Mouse (Mus musculus): ENCODE measurements around the gene Isx. TPM values are rescaled to one million over a fixed set of nuclear protein-coding genes. Genes with fewer than 3 reads are reported as not detected.
A peak's percentile ranks its signal among the peaks of the same experiment; 100 is the strongest.

Gene Isx
- polyA plus RNA-seq, 1 experiment: not detected

GRCm38 (mm10) chr8:74903054-74903842 is 30.3 kb downstream of the Isx start:
- H3K27ac ChIP-seq (ENCODE audit: control insufficient read depth, insufficient read depth, low read depth, low read length, poor library complexity): no peak overlapping the region
- 66% methylated on average over 6 of the region's 6 CpGs for WGBS
- TF ChIP-seq CTCF (IDR thresholded peaks at IDR 0.05; ENCODE audit: control insufficient read depth, insufficient read depth, low read length) (no peak), POLR2A (IDR thresholded peaks at IDR 0.05; ENCODE audit: borderline replicate concordance, control insufficient read depth, low read depth, low read length) (no peak)
- no peak overlapping the region for H3K4me3 ChIP-seq (replicated peaks; ENCODE audit: control insufficient read depth, low read depth, low read length)
- no peaks in the 10 kb centered on the region for H3K4me1 ChIP-seq (ENCODE audit: control insufficient read depth, insufficient read depth, low read length)

- H3K4me3 ChIP-seq (replicated peaks; ENCODE audit: control insufficient read depth, low read depth, low read length): no peak overlapping the region
- TF ChIP-seq POLR2A (IDR thresholded peaks at IDR 0.05; ENCODE audit: borderline replicate concordance, control insufficient read depth, low read depth, low read length) (no peak), CTCF (IDR thresholded peaks at IDR 0.05; ENCODE audit: control insufficient read depth, insufficient read depth, low read length) (no peak)
- WGBS: 75% methylated on average over 1 of the region's 1 CpGs
Observed at GRCm38 (mm10) chr8:74906333-74906732, 33.4 kb downstream of the Isx start.

GRCm38 (mm10) chr8:74910708-74911107 is 37.7 kb downstream of the Isx start:
- TF ChIP-seq POLR2A (IDR thresholded peaks at IDR 0.05; ENCODE audit: borderline replicate concordance, control insufficient read depth, low read depth, low read length): no peak
- no peak for TF ChIP-seq CTCF (IDR thresholded peaks at IDR 0.05; ENCODE audit: control insufficient read depth, insufficient read depth, low read length)
- WGBS: 77% methylated on average over 1 of the region's 1 CpGs
- no peak overlapping the region for H3K27ac ChIP-seq (ENCODE audit: control insufficient read depth, insufficient read depth, low read depth, low read length, poor library complexity)
- H3K4me1 ChIP-seq (ENCODE audit: control insufficient read depth, insufficient read depth, low read length): no peaks in the 10 kb centered on the region
- H3K4me3 ChIP-seq (replicated peaks; ENCODE audit: control insufficient read depth, low read depth, low read length): no peak overlapping the region

More at GRCm38 (mm10) chr8:74906333-74906732, 33.4 kb downstream of the Isx start:
- Histone ChIP-seq H3K4me1 (ENCODE audit: control insufficient read depth, insufficient read depth, low read length) (no peaks in the 10 kb centered on the region), H3K27ac (ENCODE audit: control insufficient read depth, insufficient read depth, low read depth, low read length, poor library complexity) (no peak overlapping the region)

GRCm38 (mm10) chr8:74920691-74921421 is 47.9 kb downstream of the Isx start:
- Histone ChIP-seq H3K4me1 (ENCODE audit: control insufficient read depth, insufficient read depth, low read length) (no peaks in the 10 kb centered on the region), H3K27ac (ENCODE audit: control insufficient read depth, insufficient read depth, low read depth, low read length, poor library complexity) (no peak overlapping the region), H3K4me3 (replicated peaks; ENCODE audit: control insufficient read depth, low read depth, low read length) (no peak overlapping the region)
- TF ChIP-seq CTCF (IDR thresholded peaks at IDR 0.05; ENCODE audit: control insufficient read depth, insufficient read depth, low read length): no peak
- 58% methylated on average over 8 of the region's 8 CpGs for WGBS

GRCm38 (mm10) chr8:74921882-74922518 is 49.0 kb downstream of the Isx start:
- Histone ChIP-seq H3K27ac (ENCODE audit: control insufficient read depth, insufficient read depth, low read depth, low read length, poor library complexity) (no peak overlapping the region), H3K4me3 (replicated peaks; ENCODE audit: control insufficient read depth, low read depth, low read length) (no peak overlapping the region), H3K4me1 (ENCODE audit: control insufficient read depth, insufficient read depth, low read length) (no peaks in the 10 kb centered on the region)
- TF ChIP-seq POLR2A (IDR thresholded peaks at IDR 0.05; ENCODE audit: borderline replicate concordance, control insufficient read depth, low read depth, low read length) (no peak), CTCF (IDR thresholded peaks at IDR 0.05; ENCODE audit: control insufficient read depth, insufficient read depth, low read length) (no peak)
- 70% methylated on average over 4 of the region's 4 CpGs for WGBS

GRCm38 (mm10) chr8:74927940-74928339 is 55.0 kb downstream of the Isx start:
- Histone ChIP-seq H3K27ac (ENCODE audit: control insufficient read depth, insufficient read depth, low read depth, low read length, poor library complexity) (no peak overlapping the region), H3K4me1 (ENCODE audit: control insufficient read depth, insufficient read depth, low read length) (no peaks in the 10 kb centered on the region), H3K4me3 (replicated peaks; ENCODE audit: control insufficient read depth, low read depth, low read length) (no peak overlapping the region)
- 88% methylated on average over 1 of the region's 1 CpGs for WGBS
- TF ChIP-seq POLR2A (IDR thresholded peaks at IDR 0.05; ENCODE audit: borderline replicate concordance, control insufficient read depth, low read depth, low read length) (no peak), CTCF (IDR thresholded peaks at IDR 0.05; ENCODE audit: control insufficient read depth, insufficient read depth, low read length) (no peak)

GRCm38 (mm10) chr8:74930731-74931130 is 57.8 kb downstream of the Isx start:
- Histone ChIP-seq H3K27ac (ENCODE audit: control insufficient read depth, insufficient read depth, low read depth, low read length, poor library complexity) (no peak overlapping the region), H3K4me3 (replicated peaks; ENCODE audit: control insufficient read depth, low read depth, low read length) (no peak overlapping the region), H3K4me1 (ENCODE audit: control insufficient read depth, insufficient read depth, low read length) (no peaks in the 10 kb centered on the region)
- 19% methylated on average over 3 of the region's 3 CpGs for WGBS
- TF ChIP-seq POLR2A (IDR thresholded peaks at IDR 0.05; ENCODE audit: borderline replicate concordance, control insufficient read depth, low read depth, low read length): no peak
- TF ChIP-seq CTCF (IDR thresholded peaks at IDR 0.05; ENCODE audit: control insufficient read depth, insufficient read depth, low read length): peak; percentile 44

GRCm38 (mm10) chr8:74935308-74935707 is 62.3 kb downstream of the Isx start:
- Histone ChIP-seq H3K27ac (ENCODE audit: control insufficient read depth, insufficient read depth, low read depth, low read length, poor library complexity) (no peak overlapping the region), H3K4me3 (replicated peaks; ENCODE audit: control insufficient read depth, low read depth, low read length) (no peak overlapping the region), H3K4me1 (ENCODE audit: control insufficient read depth, insufficient read depth, low read length) (no peaks in the 10 kb centered on the region)
- 24% methylated on average over 6 of the region's 6 CpGs for WGBS
- TF ChIP-seq POLR2A (IDR thresholded peaks at IDR 0.05; ENCODE audit: borderline replicate concordance, control insufficient read depth, low read depth, low read length) (no peak), CTCF (IDR thresholded peaks at IDR 0.05; ENCODE audit: control insufficient read depth, insufficient read depth, low read length) (peak; percentile 50; the same call in 1 of the 2 replicates)

Data from bone marrow, adult 2 months (tissue).